Mouse (Mus musculus) kidney, postnatal 4 days (tissue): ENCODE data around the gene Ccnt2.
A peak's percentile ranks its signal among the peaks of the same experiment; 100 is the strongest.

Experiments
- DNase-seq, 2 experiments: peaks; one replicate each; pipeline ENCODE4 v3.0.0; 2021; ENCODE audit warnings: mixed read lengths in 2 of 2

The Ccnt2 gene

DNA sequence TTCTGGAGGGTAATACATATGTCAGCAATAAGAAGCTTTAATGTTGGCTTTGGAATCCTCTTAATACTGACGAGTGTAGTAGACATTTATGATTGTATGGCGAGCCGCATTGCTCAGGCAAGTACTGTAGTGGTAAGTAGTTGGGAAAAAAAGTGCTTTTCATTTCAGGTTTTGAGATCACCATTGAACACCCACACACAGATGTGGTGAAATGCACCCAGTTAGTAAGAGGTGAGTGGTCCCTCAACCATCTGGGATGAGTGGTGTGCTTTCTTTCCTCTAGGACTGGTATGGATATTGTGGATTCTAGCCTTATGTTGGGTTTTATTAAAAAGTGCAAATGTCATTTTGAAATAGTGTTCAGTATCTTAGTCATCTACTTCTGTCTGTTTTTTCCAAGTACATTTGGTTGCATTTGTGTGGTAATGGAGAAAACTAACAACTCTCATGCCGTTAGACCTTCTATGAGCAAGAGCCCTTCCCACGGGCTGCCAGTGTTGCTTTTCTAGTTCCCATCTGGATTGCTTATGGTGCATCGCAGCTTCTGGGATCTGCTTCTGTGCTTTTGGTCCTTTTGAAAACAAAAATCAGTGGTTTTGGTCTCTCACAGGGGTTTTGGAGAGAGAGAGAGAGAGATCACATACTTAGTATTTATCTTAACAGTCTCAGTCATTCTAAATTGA lies 21.3 kb downstream of the Ccnt2 start:
- no peak for DNase-seq

DNA sequence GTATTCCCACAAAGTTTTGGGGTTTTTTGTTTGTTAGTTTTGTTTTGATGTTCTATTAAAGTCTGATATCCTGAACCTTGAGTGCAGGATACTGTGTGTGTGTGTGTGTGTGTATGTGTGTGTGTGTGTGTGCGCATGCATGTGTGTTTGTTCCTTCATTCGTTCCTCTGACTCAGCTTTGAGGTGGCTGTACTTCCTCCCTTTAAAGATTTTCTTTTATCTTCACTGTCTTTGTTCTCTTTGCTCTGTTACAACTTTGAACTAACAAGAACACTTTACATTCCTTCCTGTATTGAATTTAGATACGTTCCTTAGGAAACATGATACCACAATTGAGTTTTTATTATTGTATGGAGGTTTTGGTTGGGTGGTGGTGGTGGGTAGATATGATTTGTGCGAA lies 22.4 kb downstream of the Ccnt2 start:
- DNase-seq = no peak

DNA sequence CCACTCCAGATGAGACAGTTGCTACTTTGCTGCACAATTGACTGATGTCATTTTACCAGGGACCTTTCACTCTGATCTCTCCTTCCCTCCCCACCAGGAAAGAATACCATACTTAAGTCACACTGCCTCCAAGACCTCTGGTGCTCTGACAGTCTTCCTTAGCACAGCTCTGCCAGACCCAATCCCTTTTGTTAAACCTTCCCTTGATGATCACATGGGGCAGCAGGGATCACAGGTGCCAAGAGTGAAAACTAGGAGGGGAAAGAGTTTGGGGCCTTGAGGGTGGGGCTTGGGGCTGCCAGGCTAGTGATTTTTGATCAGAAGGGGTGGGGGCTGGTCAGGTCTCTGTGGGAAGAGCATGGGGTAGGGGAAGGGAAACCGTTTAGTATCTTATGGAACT lies 22.8 kb downstream of the Ccnt2 start:
- no peak for DNase-seq

DNA sequence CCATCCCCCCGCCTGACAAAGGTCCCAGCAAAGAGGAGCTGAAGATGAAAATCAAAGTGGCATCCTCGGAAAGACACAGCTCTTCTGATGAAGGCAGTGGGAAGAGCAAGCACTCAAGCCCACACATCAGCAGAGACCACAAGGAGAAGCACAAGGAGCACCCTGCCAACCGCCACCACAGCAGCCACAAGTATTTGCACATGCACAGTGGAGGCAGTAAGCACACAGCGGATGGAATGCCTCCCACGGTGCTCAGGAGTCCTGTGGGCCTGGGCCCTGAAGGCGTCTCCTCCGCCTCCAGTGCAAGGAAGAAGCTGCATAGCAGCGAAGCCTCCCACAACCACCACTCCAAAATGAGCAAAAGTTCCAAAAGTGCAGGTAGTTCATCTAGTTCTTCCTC lies 29.0 kb downstream of the Ccnt2 start:
- DNase-seq = no peak

DNA sequence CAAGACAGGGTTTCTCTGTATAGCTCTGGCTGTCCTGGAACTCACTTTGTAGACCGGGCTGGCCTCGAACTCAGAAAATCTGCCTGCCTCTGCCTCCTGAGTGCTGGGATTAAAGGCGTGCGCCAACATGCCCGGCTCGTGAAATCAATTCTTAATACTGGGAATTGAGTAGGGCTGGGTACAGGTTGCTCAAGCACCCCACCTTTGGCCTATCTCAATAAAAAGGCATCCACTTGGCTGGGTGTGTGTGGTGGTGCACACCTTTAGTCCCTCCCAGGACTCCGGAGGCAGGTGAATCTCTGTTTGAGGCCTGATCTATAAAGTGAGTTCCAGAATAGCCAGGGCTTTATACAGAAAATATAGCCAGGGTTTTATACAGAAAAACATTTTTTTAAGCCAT lies 34.7 kb downstream of the Ccnt2 start:
- DNase-seq = no peak

DNA sequence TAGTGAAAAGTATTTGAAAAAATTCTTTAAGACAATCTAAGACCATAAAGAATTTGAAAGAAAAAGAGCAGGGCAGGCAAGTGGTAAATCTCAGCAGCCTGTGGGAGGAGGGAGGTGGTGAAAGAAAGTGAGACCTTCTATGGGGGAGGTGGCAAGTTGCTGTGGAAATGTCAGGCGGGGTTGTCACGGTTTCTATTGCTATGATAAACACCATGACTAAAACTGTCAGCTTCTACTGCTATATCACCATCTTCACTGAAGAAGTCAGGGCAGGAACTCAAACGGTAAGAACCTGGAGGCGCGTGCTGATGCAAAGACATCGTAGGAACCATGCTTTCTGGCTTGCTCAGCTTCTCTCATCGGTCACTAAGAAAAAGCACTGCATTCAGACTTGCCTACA lies 39.0 kb downstream of the Ccnt2 start:
- DNase-seq = no peak

DNA sequence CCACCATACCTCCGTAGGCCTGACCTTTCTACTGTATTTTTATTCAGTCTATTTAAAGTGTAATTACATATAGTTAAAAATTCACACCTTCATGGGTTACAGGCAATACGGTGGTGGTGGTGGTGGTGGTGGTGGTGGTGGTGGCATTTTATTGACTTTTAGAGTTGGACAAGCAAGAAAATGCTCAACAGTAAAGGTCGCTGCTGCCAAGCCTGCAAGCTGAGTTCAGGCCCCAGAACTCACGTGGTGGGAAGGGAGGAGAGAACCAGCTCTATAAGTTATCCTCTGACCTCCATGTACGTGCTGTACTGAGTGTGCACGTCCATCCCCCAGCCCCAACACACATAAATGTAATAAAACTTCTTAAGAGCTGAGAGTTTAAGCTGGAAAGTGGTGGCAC lies 42.4 kb downstream of the Ccnt2 start:
- DNase-seq = no peak

DNA sequence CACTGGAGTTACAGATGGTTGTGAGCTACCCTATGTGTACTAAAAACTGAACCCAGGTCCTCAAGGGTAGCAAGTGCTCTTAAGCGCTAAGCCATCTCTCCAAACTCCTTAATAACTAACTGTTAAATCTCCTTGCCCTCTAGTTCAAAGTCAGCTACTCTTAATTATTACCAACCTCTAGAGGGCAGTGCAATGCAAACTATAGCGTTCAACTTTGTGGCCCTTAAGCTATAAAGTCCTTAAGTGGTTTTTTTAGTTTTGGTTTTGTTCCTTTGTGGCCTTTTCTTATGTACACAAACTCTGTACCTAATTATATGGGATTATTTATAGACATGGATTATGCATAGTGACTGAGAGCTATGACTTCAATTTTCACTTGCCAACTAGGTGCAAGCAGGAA lies 53.4 kb downstream of the Ccnt2 start:
- no peak for DNase-seq

DNA sequence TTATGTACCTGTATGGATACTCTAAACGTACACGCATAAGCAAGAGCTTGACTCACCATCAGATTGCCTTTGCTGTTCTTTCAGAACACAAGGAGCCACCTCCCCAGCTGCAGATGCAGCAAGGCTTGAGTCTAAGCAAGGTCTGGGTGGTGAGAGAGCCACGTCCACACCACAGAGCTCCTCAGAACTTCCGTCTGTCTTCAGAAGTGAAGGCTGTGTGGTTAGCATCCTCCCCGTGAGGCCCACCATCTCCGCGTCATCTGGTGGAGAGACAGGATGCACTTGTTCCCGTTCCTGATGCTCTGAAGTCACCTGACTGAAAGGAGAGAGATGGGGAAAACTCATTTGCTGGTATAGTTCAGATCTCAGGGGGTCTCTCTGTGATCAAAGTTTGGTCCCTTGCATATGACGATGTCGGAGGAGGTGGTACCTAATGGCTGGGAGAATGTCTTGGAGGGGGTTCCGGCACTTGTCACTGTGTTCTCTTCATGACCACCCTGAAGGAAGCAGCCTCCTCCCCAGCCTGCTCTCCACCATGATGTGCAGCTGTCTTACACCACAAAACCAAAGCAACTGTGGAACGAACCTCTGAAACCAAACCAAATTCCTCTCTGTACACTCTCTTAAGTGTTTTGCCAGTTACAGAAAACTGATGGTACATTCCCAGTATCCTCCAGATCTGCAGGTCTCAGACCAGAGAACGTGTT lies 56.4 kb downstream of the Ccnt2 start:
- DNase-seq = no peak

DNA sequence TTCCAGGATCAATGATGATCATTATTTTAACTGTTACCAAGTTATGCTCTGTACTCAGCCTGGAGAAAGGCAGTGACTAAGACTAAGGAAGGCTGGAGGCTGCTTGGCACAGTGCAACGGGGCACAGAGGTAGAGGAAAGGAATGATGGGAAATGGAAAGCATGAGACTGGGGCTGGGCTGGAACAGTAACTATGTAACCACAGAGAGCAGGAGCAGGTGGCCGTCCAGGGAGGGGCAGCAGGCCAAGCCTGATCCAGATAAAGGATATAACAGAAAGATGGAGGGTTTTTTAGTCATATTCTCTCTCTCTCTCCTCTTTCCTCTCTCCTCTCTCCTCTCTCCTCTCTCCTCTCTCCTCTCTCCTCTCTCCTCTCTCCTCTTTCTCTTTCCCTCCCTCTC lies 59.8 kb downstream of the Ccnt2 start:
- no peak for DNase-seq

DNA sequence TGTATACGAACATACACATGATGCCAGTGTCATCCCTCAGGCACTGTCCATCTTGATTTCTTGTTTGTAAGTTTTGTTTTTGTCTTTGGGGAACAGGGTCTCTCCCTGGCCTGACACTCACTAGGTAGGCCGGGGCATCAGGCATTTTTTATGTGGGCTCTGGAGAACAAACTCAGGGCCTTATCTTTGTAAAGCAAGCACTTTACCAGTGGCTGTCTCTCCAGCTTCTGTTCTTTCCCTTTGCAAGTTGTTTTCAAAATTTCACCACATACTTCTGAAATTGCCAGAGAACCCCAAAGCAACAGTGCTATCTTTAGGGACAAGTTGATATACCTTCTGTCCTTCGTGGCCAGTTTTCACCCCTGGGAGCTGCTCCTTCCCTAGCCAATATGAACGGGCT lies 60.2 kb downstream of the Ccnt2 start:
- DNase-seq = no peak

DNA sequence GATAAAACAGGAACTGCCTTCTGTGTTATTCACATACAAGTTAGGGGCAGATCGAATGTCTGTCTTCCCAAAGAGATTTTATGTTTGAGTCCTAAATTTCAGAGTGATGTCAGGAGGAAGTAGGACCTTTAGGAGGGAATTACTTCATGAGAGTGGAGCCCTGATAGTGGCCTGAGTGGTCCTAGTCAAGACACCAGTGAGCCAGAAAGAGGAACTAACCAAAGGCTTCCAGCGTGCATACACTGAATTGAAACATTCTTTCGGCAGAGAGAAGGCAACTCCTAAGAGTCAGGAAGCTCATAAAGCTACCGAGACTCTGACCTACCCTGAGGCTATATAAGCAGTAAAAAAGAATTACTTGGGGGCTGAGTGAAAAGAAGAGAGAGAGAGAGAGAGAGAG lies 62.7 kb downstream of the Ccnt2 start:
- no peak for DNase-seq

DNA sequence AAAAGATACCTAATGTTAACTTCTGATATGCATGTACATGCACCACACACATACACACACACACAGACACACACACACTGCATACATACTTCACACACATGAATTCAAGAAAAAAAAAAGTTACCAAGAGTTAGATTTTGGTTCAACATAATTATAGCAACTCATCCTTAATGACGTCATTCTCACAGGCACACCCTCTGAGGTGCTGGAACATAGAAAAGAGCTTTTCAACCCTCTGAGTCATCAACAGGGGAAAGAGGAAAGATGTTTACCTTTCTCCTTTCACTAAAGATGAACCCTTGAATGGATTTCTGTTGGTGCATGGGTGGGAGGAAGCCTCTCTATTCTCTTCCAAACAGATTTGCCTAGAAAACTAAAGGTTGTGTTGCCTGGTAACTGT lies 64.6 kb downstream of the Ccnt2 start:
- DNase-seq = no peak

DNA sequence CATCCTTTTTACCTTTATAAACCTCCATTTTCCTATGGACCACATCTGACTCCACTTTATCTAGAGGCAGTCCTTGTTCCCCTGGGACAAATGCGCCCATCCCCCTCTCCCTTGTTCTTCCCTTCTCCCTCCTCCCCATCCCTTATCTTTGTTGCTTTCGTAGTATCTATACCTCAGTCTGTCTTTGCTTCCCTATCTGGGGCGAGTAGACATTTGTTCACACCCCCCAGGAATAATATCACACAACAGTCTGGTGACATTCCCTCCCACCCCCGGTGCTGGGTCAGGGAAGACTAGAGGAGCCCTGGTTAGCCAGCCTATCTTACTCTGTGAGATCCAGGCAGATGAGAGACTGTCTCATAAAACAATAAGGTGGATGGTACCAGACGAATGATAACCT lies 71.5 kb downstream of the Ccnt2 start:
- no peak for DNase-seq

DNA sequence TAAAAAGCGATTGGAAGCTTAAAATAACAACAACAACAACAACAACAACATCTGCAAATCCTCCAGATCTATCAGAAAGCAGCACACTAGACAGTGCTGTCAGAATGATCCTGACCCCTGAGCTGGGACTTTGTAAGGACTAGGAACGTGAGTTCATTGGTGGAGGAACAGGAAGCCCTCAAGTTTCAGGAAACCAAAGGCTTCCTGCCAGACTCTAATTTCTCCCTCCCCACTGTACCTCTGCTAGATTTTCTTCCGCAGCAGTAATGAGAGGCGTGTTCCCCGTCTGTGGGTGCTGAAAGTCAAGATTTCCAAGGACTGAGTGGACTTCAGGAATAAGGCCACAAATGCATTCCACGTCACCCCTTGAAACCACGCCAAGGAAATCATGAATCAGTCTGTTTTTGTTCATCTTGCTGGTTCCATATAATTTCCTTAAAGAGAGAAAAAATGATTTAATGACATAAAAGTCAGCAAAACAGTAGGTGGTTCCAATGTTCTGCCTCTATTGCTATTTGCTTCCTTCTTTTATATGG lies 76.2 kb downstream of the Ccnt2 start:
- DNase-seq = peak; percentile 12 to 26

DNA sequence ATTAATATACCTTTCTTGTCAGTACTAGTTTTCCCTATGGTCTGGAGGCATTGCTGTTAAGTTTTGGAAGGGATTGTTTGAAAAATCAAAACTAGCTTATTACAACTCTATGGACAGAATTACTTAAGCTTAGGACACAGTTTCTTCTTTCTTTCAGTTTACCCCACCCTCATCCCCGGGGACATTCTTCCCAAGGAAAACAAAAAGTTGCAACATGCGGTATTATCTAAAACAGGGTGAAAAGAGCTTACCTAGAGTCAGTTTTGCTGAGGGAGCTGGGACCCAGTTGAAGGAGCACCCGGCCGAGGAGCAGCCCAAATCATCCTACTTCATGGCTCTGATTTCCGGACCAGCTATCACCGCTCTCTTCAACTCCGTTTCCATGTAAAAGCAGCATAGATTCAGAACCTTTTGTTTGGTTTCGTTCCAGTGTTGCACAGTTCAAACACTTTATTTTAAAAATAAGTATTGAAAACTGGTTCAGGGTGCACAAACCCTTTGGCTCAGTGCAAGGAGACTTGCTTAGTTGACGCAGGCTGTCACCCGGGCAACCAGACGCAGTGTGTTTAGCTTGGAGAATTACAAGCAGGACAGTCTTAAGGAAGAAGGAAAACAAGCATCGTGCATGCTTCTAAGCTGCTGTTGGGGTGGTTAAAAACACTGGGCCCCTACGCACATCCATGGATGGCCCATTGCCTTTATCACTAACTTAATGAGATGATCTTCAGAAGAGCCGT lies 80.7 kb downstream of the Ccnt2 start, which contains the start of gene Map3k19:
Gene Map3k19, minus strand, starts transcription at position 546 of the 737 bp plus-strand sequence.
- peak in 1 of 2 experiments; percentile 7 for DNase-seq
